Mouse (Mus musculus): ENCODE results near the gene Wee2.

The Wee2 gene

GRCm38 (mm10) chr6:40435151-40436046 is 3.5 kb upstream of the Wee2 start:
- no peak for DNase-seq (ENCODE audit: low read depth, low spot score)

GRCm38 (mm10) chr6:40436047-40436483 is 2.8 kb upstream of the Wee2 start, which contains the start of gene E330009J07Rik:
Gene E330009J07Rik, minus strand, starts transcription at chr6:40436135.
- peak; percentile 10 for DNase-seq (ENCODE audit: low read depth, low spot score)

- no peak for DNase-seq (ENCODE audit: low read depth, low spot score)
Observed at GRCm38 (mm10) chr6:40439731-40440130, 843 bp downstream of the Wee2 start.

- DNase-seq (ENCODE audit: low read depth, low spot score): no peak
Observed at GRCm38 (mm10) chr6:40441276-40441675, 2.4 kb downstream of the Wee2 start.

- DNase-seq (ENCODE audit: low read depth, low spot score): no peak
Observed at GRCm38 (mm10) chr6:40441755-40442154, 2.9 kb downstream of the Wee2 start.

GRCm38 (mm10) chr6:40443281-40443928 is 4.5 kb downstream of the Wee2 start:
- no peak for DNase-seq (ENCODE audit: low read depth, low spot score)

- no peak for DNase-seq (ENCODE audit: low read depth, low spot score)
Observed at GRCm38 (mm10) chr6:40448626-40449025, 9.7 kb downstream of the Wee2 start.

GRCm38 (mm10) chr6:40454436-40455041 is 15.7 kb downstream of the Wee2 start:
- no peak for DNase-seq (ENCODE audit: low read depth, low spot score)

- DNase-seq (ENCODE audit: low read depth, low spot score): no peak
Observed at GRCm38 (mm10) chr6:40465710-40466109, 26.8 kb downstream of the Wee2 start.

GRCm38 (mm10) chr6:40470916-40471719 is 32.2 kb downstream of the Wee2 start, which contains the start of gene Ssbp1:
Gene Ssbp1, plus strand, starts transcription at chr6:40471352.
- peak; percentile 94 for DNase-seq (ENCODE audit: low read depth, low spot score)

- DNase-seq (ENCODE audit: low read depth, low spot score): no peak
Observed at GRCm38 (mm10) chr6:40471720-40472010, 32.8 kb downstream of the Wee2 start.

- no peak for DNase-seq (ENCODE audit: low read depth, low spot score)
Observed at GRCm38 (mm10) chr6:40476132-40476531, 37.2 kb downstream of the Wee2 start.

GRCm38 (mm10) chr6:40479705-40480104 is 40.8 kb downstream of the Wee2 start:
- no peak for DNase-seq (ENCODE audit: low read depth, low spot score)

- DNase-seq (ENCODE audit: low read depth, low spot score): no peak
Observed at GRCm38 (mm10) chr6:40482318-40482717, 43.4 kb downstream of the Wee2 start.

GRCm38 (mm10) chr6:40490933-40491332 is 52.0 kb downstream of the Wee2 start, which contains the start of gene Tas2r137:
Gene Tas2r137, plus strand, starts transcription at chr6:40491233.
- no peak for DNase-seq (ENCODE audit: low read depth, low spot score)

- no peak for DNase-seq (ENCODE audit: low read depth, low spot score)
Observed at GRCm38 (mm10) chr6:40493229-40493628, 54.3 kb downstream of the Wee2 start, which contains the start of gene Tas2r108. Gene Tas2r108, plus strand, starts transcription at chr6:40493529.
